Mouse (Mus musculus): Measurements from ENCODE around the gene Tmprss9. TPM values are rescaled to one million over a fixed set of nuclear protein-coding genes. Genes with fewer than 3 reads are reported as not detected.
A peak's percentile ranks its signal among the peaks of the same experiment; 100 is the strongest.

Gene Tmprss9
- not detected in 2 replicates for polyA plus RNA-seq (2015; fragmentation: Nextera tagmentation; extraction: Ambion mirVana)

DNA sequence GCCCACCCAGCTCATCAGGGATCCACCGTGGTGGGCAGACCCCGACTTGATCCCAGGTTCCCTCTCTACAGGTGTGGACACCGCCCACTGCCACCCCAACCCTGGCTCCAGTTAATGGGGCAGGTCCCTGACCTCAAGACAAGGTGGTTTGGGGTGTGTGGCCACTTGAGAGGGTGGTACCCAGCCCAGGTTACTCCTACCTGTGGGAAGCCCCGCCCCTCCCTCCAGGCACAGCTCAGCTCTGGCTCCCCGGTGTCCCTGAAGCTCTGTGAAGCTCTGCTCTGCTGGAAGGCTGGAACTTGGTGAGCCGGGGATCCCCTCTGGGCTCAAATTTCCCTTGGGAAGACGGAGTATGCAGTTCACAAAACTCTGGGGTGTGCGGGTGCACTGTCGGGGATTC lies at the start of gene Tmprss9:
Gene Tmprss9, plus strand, starts transcription at position 268 of the 400 bp plus-strand sequence.
- 23% methylated on average over 9 of the region's 9 CpGs for WGBS
- H3K36me3 ChIP-seq (ENCODE audit: control insufficient read depth, insufficient read depth): peaks cover 7% of the 10 kb centered on the region
- no peak within 1 kb of the TSS for H3K27ac ChIP-seq (ENCODE audit: low read depth, low read length)
- H3K4me1 ChIP-seq (replicated peaks; ENCODE audit: control insufficient read depth, insufficient read depth, low read length): no peaks in the 10 kb centered on the region
- no peak within 1 kb of the TSS for H3K9ac ChIP-seq (ENCODE audit: low read depth, low read length)
- H3K4me2 ChIP-seq (replicated peaks; ENCODE audit: low read depth): no peak within 1 kb of the TSS
- no peak within 1 kb of the TSS for H3K4me3 ChIP-seq (ENCODE audit: low read depth, low read length)
- no peak for ATAC-seq
- H3K27me3 ChIP-seq (replicated peaks; ENCODE audit: control insufficient read depth, insufficient read depth, low read length): no peaks in the 10 kb centered on the region
- no peaks in the 10 kb centered on the region for H3K9me3 ChIP-seq (ENCODE audit: control insufficient read depth)
- TF ChIP-seq CTCF (IDR thresholded peaks at IDR 0.05; ENCODE audit: low read depth): no peak

DNA sequence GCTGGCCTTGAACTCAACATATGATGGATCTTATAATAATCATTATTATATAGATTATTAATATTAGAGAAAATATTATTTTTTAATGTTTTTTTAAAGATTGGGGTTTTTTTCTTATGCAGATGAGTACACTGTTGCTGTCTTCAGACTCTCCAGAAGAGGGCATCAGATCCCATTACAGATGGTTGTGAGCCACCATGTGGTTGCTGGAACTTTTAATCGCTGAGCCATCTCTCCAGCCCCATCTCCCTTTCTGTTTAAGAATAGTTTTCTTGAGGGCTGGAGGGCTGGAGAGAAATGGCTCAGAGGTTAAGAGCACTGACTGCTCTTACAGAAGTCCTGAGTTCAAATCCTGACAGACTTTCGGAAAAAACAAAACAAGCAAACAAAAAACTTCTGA lies 49.7 kb upstream of the Tmprss9 start:
- no peak overlapping the region for H3K9ac ChIP-seq (ENCODE audit: low read depth, low read length)
- H3K4me1 ChIP-seq (replicated peaks; ENCODE audit: control insufficient read depth, insufficient read depth, low read length): no peaks in the 10 kb centered on the region
- no peak overlapping the region for H3K27ac ChIP-seq (ENCODE audit: low read depth, low read length)
- no peaks in the 10 kb centered on the region for H3K27me3 ChIP-seq (replicated peaks; ENCODE audit: control insufficient read depth, insufficient read depth, low read length)
- no peaks in the 10 kb centered on the region for H3K9me3 ChIP-seq (ENCODE audit: control insufficient read depth)
- WGBS: 41% methylated on average over 2 of the region's 2 CpGs
- no peak overlapping the region for H3K4me2 ChIP-seq (replicated peaks; ENCODE audit: low read depth)
- TF ChIP-seq CTCF (IDR thresholded peaks at IDR 0.05; ENCODE audit: low read depth): peak; percentile 72
- no peak overlapping the region for H3K4me3 ChIP-seq (ENCODE audit: low read depth, low read length)
- no peak for ATAC-seq
- no peaks in the 10 kb centered on the region for H3K36me3 ChIP-seq (ENCODE audit: control insufficient read depth, insufficient read depth)

DNA sequence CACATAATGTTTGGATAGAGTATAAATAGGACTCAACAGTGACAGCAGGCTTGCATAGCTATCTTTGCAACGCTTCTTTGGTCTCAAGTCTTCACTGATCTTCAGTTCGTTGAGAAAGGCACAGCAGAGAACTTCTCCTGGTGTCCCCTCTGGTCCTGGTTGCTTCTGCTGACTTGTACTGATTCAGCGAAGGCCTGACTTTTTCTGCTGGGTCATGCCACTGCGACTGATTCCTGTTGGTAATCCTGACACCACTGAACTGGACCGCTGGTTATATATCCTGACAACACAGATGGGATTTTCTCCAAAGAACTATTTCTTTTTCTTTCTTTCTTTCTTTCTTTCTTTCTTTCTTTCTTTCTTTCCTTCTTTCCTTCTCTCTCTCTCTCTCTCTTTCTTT lies 49.1 kb upstream of the Tmprss9 start:
- H3K27ac ChIP-seq (ENCODE audit: low read depth, low read length): no peak overlapping the region
- no peak for ATAC-seq
- H3K4me3 ChIP-seq (ENCODE audit: low read depth, low read length): no peak overlapping the region
- no peak overlapping the region for H3K4me2 ChIP-seq (replicated peaks; ENCODE audit: low read depth)
- no peak for TF ChIP-seq CTCF (IDR thresholded peaks at IDR 0.05; ENCODE audit: low read depth)
- H3K9me3 ChIP-seq (ENCODE audit: control insufficient read depth): no peaks in the 10 kb centered on the region
- 92% methylated on average over 5 of the region's 5 CpGs for WGBS
- no peaks in the 10 kb centered on the region for H3K36me3 ChIP-seq (ENCODE audit: control insufficient read depth, insufficient read depth)
- H3K9ac ChIP-seq (ENCODE audit: low read depth, low read length): no peak overlapping the region
- H3K27me3 ChIP-seq (replicated peaks; ENCODE audit: control insufficient read depth, insufficient read depth, low read length): no peaks in the 10 kb centered on the region
- H3K4me1 ChIP-seq (replicated peaks; ENCODE audit: control insufficient read depth, insufficient read depth, low read length): no peaks in the 10 kb centered on the region

DNA sequence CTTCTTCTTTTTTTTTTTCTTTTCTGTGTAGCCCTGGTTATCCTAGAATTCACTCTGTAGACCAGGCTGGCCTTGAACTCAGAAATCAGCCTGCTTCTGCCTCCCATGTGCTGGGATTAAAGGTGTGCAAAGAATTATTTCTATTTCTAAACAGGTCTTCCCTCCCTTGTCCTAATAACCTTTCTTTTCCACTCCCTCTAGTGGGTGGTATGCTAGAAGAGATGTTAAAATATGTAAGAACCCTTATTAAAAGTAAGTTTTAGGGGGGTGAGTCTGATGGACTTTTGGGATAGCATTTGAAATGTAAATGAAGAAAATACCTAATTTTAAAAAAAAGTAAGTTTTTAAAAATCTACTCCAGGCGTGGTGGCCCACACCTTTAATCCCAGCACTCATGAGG lies 48.3 kb upstream of the Tmprss9 start:
- Histone ChIP-seq H3K27ac (ENCODE audit: low read depth, low read length) (no peak overlapping the region), H3K4me1 (replicated peaks; ENCODE audit: control insufficient read depth, insufficient read depth, low read length) (no peaks in the 10 kb centered on the region), H3K9ac (ENCODE audit: low read depth, low read length) (no peak overlapping the region), H3K9me3 (ENCODE audit: control insufficient read depth) (no peaks in the 10 kb centered on the region), H3K36me3 (ENCODE audit: control insufficient read depth, insufficient read depth) (peaks cover 3% of the 10 kb centered on the region; the same call in 1 of the 2 replicates), H3K4me3 (ENCODE audit: low read depth, low read length) (no peak overlapping the region), H3K4me2 (replicated peaks; ENCODE audit: low read depth) (no peak overlapping the region), H3K27me3 (replicated peaks; ENCODE audit: control insufficient read depth, insufficient read depth, low read length) (no peaks in the 10 kb centered on the region)
- no peak for ATAC-seq
- WGBS: 78% methylated on average over 1 of the region's 1 CpGs
- TF ChIP-seq CTCF (IDR thresholded peaks at IDR 0.05; ENCODE audit: low read depth): no peak; the same call in 1 of the 2 replicates

DNA sequence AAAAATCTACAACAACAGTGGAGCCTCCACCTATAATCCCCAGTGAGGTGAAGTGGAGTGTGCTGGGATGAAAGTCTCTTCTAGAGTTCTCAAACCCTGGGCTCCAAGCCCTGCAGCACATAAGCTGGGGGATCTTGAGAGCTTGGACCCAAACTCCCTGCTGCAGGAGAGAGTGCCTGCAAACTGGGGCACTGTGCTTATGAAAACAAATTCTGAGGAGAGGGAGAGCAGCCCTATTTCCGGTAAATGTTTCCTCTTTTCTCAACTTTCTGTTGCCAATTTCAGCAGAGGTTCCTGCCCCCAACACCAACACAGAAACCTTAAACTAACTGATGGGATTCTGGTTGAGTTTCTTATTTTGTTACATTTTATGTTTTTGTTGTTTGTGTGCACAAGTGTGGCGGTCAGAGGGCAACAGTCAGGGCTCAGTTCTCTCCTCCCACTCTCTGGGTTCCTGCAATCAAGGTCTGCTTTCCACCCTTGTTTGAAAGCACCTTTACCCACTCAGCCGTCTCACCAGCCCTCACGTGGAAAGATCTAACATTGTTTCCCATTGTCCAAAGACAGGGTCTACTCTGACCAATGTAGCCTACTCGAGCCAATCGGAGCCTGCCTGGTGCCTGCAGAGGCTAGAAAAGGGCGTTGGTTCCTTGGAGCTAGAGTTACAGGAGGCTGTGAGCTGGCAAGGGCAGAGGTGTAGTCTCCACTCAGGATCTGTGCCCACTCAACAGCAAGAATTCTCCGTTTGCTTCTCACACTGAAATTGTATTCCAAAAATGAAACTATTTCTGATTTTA lies 47.6 kb upstream of the Tmprss9 start:
- WGBS: 65% methylated on average over 8 of the region's 8 CpGs
- Histone ChIP-seq H3K4me1 (replicated peaks; ENCODE audit: control insufficient read depth, insufficient read depth, low read length) (no peaks in the 10 kb centered on the region), H3K4me3 (ENCODE audit: low read depth, low read length) (no peak overlapping the region), H3K9ac (ENCODE audit: low read depth, low read length) (no peak overlapping the region), H3K4me2 (replicated peaks; ENCODE audit: low read depth) (0 out of 2 replicates have a peak overlapping the region, but pooled peaks have one; percentile 9), H3K36me3 (ENCODE audit: control insufficient read depth, insufficient read depth) (peaks cover 7% of the 10 kb centered on the region; the same call in 1 of the 2 replicates), H3K27ac (ENCODE audit: low read depth, low read length) (no peak overlapping the region), H3K27me3 (replicated peaks; ENCODE audit: control insufficient read depth, insufficient read depth, low read length) (no peaks in the 10 kb centered on the region), H3K9me3 (ENCODE audit: control insufficient read depth) (no peaks in the 10 kb centered on the region)
- no peak for ATAC-seq
- no peak for TF ChIP-seq CTCF (IDR thresholded peaks at IDR 0.05; ENCODE audit: low read depth)

DNA sequence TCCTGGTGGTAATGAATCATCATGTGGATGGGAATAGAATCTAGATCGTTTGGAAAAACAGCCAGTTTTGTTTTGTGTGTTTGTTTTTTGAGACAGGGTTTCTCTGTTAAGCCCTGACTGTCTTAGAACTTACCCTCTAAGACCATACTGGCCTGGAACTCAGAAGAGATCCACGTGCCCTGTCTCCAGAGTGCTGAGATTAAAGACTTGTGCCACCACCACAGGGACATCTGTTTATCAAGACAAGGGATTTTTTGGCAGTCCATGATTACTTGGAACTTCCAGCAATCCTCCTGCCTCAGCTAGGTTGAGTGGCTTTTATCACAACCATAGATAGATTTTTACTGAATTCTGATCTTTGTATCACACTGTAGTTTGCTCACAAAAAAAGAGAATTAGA lies 46.8 kb upstream of the Tmprss9 start:
- ATAC-seq: no peak
- H3K4me1 ChIP-seq (replicated peaks; ENCODE audit: control insufficient read depth, insufficient read depth, low read length): no peaks in the 10 kb centered on the region; the same call in 1 of the 2 replicates
- H3K4me3 ChIP-seq (ENCODE audit: low read depth, low read length): no peak overlapping the region
- no peak overlapping the region for H3K4me2 ChIP-seq (replicated peaks; ENCODE audit: low read depth)
- H3K27me3 ChIP-seq (replicated peaks; ENCODE audit: control insufficient read depth, insufficient read depth, low read length): no peaks in the 10 kb centered on the region
- no peak for TF ChIP-seq CTCF (IDR thresholded peaks at IDR 0.05; ENCODE audit: low read depth)
- H3K9me3 ChIP-seq (ENCODE audit: control insufficient read depth): no peaks in the 10 kb centered on the region
- no peak overlapping the region for H3K9ac ChIP-seq (ENCODE audit: low read depth, low read length)
- peaks cover 15% of the 10 kb centered on the region for H3K36me3 ChIP-seq (ENCODE audit: control insufficient read depth, insufficient read depth)
- 75% methylated on average over 2 of the region's 2 CpGs for WGBS
- H3K27ac ChIP-seq (ENCODE audit: low read depth, low read length): no peak overlapping the region
